Mouse (Mus musculus) hindbrain, embryonic 15.5 days (tissue): Measurements from ENCODE around the gene Acox2. TPM values are rescaled to one million over a fixed set of nuclear protein-coding genes. Genes with fewer than 3 reads are reported as not detected.

Experiments used
- polyA plus RNA-seq: library from polyadenylated mRNA; unstranded; fragments of >200 nt; fragmentation: Nextera tagmentation; extraction: Ambion mirVana; gene quantifications from 2 replicates; pipeline ENCODE4 v1.2.1, GENCODE M21; 2015

Acox2 gene
- polyA plus RNA-seq, 1 experiment from 2014 or later, result 0.13 TPM

Other genes starting within 250 kb of the Acox2 start
- 46.6 and 47.4 TPM in 2 replicates for gene Rpp14, start 179.0 kb downstream of the Acox2 start, polyA plus RNA-seq
- gene Pxk, start 161.1 kb downstream of the Acox2 start, polyA plus RNA-seq, result 67.0 and 69.9 TPM in 2 replicates
- gene Pdhb, start 86.3 kb downstream of the Acox2 start, polyA plus RNA-seq, result 248 and 260 TPM in 2 replicates
- 20.8 and 22.2 TPM in 2 replicates for gene Kctd6, start 45.2 kb downstream of the Acox2 start, polyA plus RNA-seq
- gene Fam107a, start 58.7 kb upstream of the Acox2 start, polyA plus RNA-seq, result 0.56 and 0.75 TPM in 2 replicates
- gene Oit1, start 119.4 kb upstream of the Acox2 start, polyA plus RNA-seq, result not detected in 2 replicates